Mouse (Mus musculus): ENCODE results near the gene Focad.

DNA sequence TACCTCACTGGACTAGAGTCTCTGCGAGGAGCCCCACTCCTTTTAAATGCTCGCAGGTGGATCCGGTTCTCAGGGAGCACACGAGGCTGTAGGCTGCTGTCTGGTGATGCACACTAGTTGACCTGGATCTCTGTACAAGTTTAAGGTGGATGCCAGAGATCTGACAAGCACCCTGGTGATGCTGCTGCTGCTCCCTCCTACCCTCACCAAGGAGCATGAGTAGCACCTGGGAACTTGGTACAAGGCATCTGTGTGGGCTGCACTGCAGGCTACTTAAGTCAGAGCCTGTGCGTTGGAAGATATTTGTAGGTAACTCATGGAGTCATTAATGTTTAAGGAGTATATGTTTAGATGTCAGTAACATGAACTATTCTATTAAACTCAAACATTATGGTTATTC lies 62.5 kb downstream of the Focad start:
- TF ChIP-seq CTCF (IDR thresholded peaks at IDR 0.05; ENCODE audit: control insufficient read depth, insufficient read depth, insufficient read length), result no peak
- TF ChIP-seq MYOG (IDR thresholded peaks at IDR 0.05; ENCODE audit: control insufficient read depth, extremely low read depth, insufficient read length), result no peak
- no peak for TF ChIP-seq MAX (IDR thresholded peaks at IDR 0.05)
- no peak for TF ChIP-seq FOSL1 (IDR thresholded peaks at IDR 0.05; ENCODE audit: insufficient read depth, low read length, poor library complexity, severe bottlenecking)
- no peak for TF ChIP-seq MYOD1 (IDR thresholded peaks at IDR 0.05; ENCODE audit: control insufficient read depth, insufficient read length, low read depth)
